Mouse (Mus musculus): ENCODE measurements around the gene Endov.

Endov gene

GRCm38 (mm10) chr11:119516677-119517361, 25.7 kb downstream of the Endov start:
- DNase-seq (ENCODE audit: extremely low read depth, insufficient read length, low spot score) = peak; percentile 72

- no peak for DNase-seq (ENCODE audit: extremely low read depth, insufficient read length, low spot score)
Observed at GRCm38 (mm10) chr11:119519387-119519786, 28.2 kb downstream of the Endov start.

GRCm38 (mm10) chr11:119520005-119520712, 29.0 kb downstream of the Endov start:
- no peak for DNase-seq (ENCODE audit: extremely low read depth, insufficient read length, low spot score)

- DNase-seq (ENCODE audit: extremely low read depth, insufficient read length, low spot score) = no peak
Observed at GRCm38 (mm10) chr11:119520713-119521063, 29.5 kb downstream of the Endov start.

- DNase-seq (ENCODE audit: extremely low read depth, insufficient read length, low spot score) = no peak
Observed at GRCm38 (mm10) chr11:119521920-119522710, 31.0 kb downstream of the Endov start.

- DNase-seq (ENCODE audit: extremely low read depth, insufficient read length, low spot score) = no peak
Observed at GRCm38 (mm10) chr11:119522779-119523178, 31.6 kb downstream of the Endov start.

GRCm38 (mm10) chr11:119523392-119523791, 32.2 kb downstream of the Endov start:
- no peak for DNase-seq (ENCODE audit: extremely low read depth, insufficient read length, low spot score)

GRCm38 (mm10) chr11:119524545-119524949, 33.4 kb downstream of the Endov start:
- DNase-seq (ENCODE audit: extremely low read depth, insufficient read length, low spot score) = no peak

- no peak for DNase-seq (ENCODE audit: extremely low read depth, insufficient read length, low spot score)
Observed at GRCm38 (mm10) chr11:119526068-119526966, 35.2 kb downstream of the Endov start.

- no peak for DNase-seq (ENCODE audit: extremely low read depth, insufficient read length, low spot score)
Observed at GRCm38 (mm10) chr11:119528930-119529329, 37.8 kb downstream of the Endov start.

- DNase-seq (ENCODE audit: extremely low read depth, insufficient read length, low spot score) = no peak
Observed at GRCm38 (mm10) chr11:119532460-119532859, 41.3 kb downstream of the Endov start.

GRCm38 (mm10) chr11:119533745-119534144, 42.6 kb downstream of the Endov start:
- no peak for DNase-seq (ENCODE audit: extremely low read depth, insufficient read length, low spot score)

- DNase-seq (ENCODE audit: extremely low read depth, insufficient read length, low spot score) = no peak
Observed at GRCm38 (mm10) chr11:119539944-119540343, 48.8 kb downstream of the Endov start.

GRCm38 (mm10) chr11:119540560-119540959, 49.4 kb downstream of the Endov start:
- DNase-seq (ENCODE audit: extremely low read depth, insufficient read length, low spot score) = no peak

- DNase-seq (ENCODE audit: extremely low read depth, insufficient read length, low spot score) = no peak
Observed at GRCm38 (mm10) chr11:119541082-119541481, 49.9 kb downstream of the Endov start.

GRCm38 (mm10) chr11:119542371-119542770, 51.2 kb downstream of the Endov start:
- DNase-seq (ENCODE audit: extremely low read depth, insufficient read length, low spot score) = no peak

- DNase-seq (ENCODE audit: extremely low read depth, insufficient read length, low spot score) = no peak
Observed at GRCm38 (mm10) chr11:119542886-119543285, 51.7 kb downstream of the Endov start.

GRCm38 (mm10) chr11:119543816-119544517, 52.8 kb downstream of the Endov start:
- DNase-seq (ENCODE audit: extremely low read depth, insufficient read length, low spot score) = no peak

- DNase-seq (ENCODE audit: extremely low read depth, insufficient read length, low spot score) = no peak
Observed at GRCm38 (mm10) chr11:119544518-119545105, 53.5 kb downstream of the Endov start.

- DNase-seq (ENCODE audit: extremely low read depth, insufficient read length, low spot score) = no peak
Observed at GRCm38 (mm10) chr11:119545281-119545680, 54.1 kb downstream of the Endov start.

Data from 3134 (cell line).